Mouse (Mus musculus): Measurements from ENCODE around the gene Bysl. TPM values are rescaled to one million over a fixed set of nuclear protein-coding genes. Genes with fewer than 3 reads are reported as not detected.
"Not testable (repeated sequence)": the region's sequence is repeated elsewhere in the genome, so short reads cannot be mapped to it uniquely, and the experiment has no call there.

Bysl gene
- polyA plus RNA-seq, 1 experiment from 2014 or later: 30.8 TPM

GRCm38 (mm10) chr17:47625088-47625487, 13.8 kb upstream of the Bysl start:
- H3K27me3 ChIP-seq (ENCODE audit: control insufficient read depth, insufficient read depth, low read length): no peaks in the 10 kb centered on the region
- ATAC-seq (ENCODE audit: low FRiP score): no peak
- H3K27ac ChIP-seq (ENCODE audit: low read depth, low read length): no peak overlapping the region
- H3K9ac ChIP-seq (ENCODE audit: low read depth, low read length): no peak overlapping the region
- no peaks in the 10 kb centered on the region for H3K9me3 ChIP-seq (ENCODE audit: control insufficient read depth, low read length)
- H3K4me2 ChIP-seq (replicated peaks; ENCODE audit: low read depth, low read length): no peak overlapping the region
- no peak for DNase-seq (ENCODE audit: low spot score)
- no peak overlapping the region for H3K4me3 ChIP-seq (ENCODE audit: low read depth, low read length)
- H3K4me1 ChIP-seq (replicated peaks; ENCODE audit: control insufficient read depth, insufficient read depth, low read length): no peaks in the 10 kb centered on the region
- peaks cover 11% of the 10 kb centered on the region; the same call in 1 of the 2 replicates for H3K36me3 ChIP-seq (ENCODE audit: control insufficient read depth, insufficient read depth, low read length)
- WGBS: 98% methylated on average over 2 of the region's 2 CpGs

DNA sequence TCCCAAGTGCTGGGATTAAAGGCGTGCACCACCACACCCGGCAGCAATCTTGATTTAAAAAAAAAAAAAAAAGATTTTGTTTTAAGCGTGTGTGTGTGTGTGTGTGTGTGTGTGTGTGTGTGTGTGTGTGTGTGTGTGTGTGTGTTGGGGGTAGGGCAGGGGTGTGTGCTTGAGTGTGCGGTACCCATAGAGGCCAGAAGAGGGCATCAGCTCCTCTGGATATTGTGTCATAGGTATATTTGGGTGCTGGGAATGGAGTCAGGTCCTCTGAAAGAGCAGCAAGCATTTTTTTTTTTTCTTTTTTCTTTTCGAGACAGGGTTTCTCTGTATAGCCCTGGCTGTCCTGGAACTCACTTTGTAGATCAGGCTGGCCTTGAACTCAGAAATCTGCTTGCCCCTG, 13.3 kb upstream of the Bysl start:
- ATAC-seq (ENCODE audit: low FRiP score); H3K27ac ChIP-seq (ENCODE audit: low read depth, low read length); H3K9ac ChIP-seq (ENCODE audit: low read depth, low read length); H3K4me2 ChIP-seq (replicated peaks; ENCODE audit: low read depth, low read length); H3K27me3 ChIP-seq (ENCODE audit: control insufficient read depth, insufficient read depth, low read length); H3K4me3 ChIP-seq (ENCODE audit: low read depth, low read length); H3K9me3 ChIP-seq (ENCODE audit: control insufficient read depth, low read length); DNase-seq (ENCODE audit: low spot score); H3K4me1 ChIP-seq (replicated peaks; ENCODE audit: control insufficient read depth, insufficient read depth, low read length): not testable (repeated sequence)
- 99% methylated on average over 4 of the region's 5 CpGs for WGBS
- H3K36me3 ChIP-seq (ENCODE audit: control insufficient read depth, insufficient read depth, low read length): peaks cover 11% of the 10 kb centered on the region; the same call in 1 of the 2 replicates

- WGBS: 95% methylated on average over 14 of the region's 14 CpGs
- Histone ChIP-seq H3K4me1 (replicated peaks; ENCODE audit: control insufficient read depth, insufficient read depth, low read length) (no peaks in the 10 kb centered on the region), H3K27ac (ENCODE audit: low read depth, low read length) (no peak overlapping the region), H3K4me3 (ENCODE audit: low read depth, low read length) (no peak overlapping the region), H3K9ac (ENCODE audit: low read depth, low read length) (no peak overlapping the region), H3K36me3 (ENCODE audit: control insufficient read depth, insufficient read depth, low read length) (peaks cover 12% of the 10 kb centered on the region; the same call in 1 of the 2 replicates), H3K27me3 (ENCODE audit: control insufficient read depth, insufficient read depth, low read length) (no peaks in the 10 kb centered on the region), H3K4me2 (replicated peaks; ENCODE audit: low read depth, low read length) (no peak overlapping the region), H3K9me3 (ENCODE audit: control insufficient read depth, low read length) (no peaks in the 10 kb centered on the region)
- no peak for ATAC-seq (ENCODE audit: low FRiP score)
- DNase-seq (ENCODE audit: low spot score): no peak
Measured at GRCm38 (mm10) chr17:47622912-47623554, 11.7 kb upstream of the Bysl start.

DNA sequence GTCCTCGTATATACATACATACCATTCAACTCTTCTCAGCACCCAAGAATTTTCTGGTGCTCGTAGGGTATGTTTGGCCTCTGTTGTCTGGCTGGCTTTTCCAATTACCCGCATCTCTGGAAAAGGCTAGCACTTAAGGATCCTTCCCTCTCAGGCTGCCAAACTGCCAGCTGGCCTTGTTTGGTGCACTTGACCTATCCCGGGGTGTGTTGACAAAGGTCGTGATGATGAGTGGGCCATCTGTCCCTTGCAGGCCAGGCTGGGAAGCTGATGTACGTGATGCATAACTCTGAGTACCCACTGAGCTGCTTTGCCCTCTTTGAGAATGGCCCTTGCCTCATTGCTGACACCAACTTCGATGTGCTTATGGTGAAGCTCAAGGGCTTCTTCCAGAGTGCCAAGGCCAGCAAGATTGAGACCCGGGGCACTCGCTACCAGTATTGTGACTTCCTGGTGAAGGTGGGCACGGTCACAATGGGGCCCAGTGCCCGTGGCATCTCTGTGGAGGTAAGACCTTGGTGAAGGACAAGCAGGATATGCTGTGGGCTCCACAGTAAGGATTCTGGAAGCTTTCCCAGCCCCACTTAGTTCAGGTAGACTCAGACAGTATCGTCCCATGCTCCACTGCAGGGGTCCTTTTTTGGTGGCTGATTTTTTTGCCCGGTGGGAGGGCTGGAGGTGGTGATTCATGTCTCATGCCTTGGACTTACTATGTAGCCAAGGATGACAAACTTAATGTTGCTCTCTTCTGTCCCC, 7.4 kb upstream of the Bysl start:
- Histone ChIP-seq H3K27ac (ENCODE audit: low read depth, low read length) (no peak overlapping the region), H3K4me3 (ENCODE audit: low read depth, low read length) (no peak overlapping the region), H3K36me3 (ENCODE audit: control insufficient read depth, insufficient read depth, low read length) (peaks cover 9% of the 10 kb centered on the region; the same call in 1 of the 2 replicates), H3K9me3 (ENCODE audit: control insufficient read depth, low read length) (no peaks in the 10 kb centered on the region), H3K4me2 (replicated peaks; ENCODE audit: low read depth, low read length) (no peak overlapping the region), H3K4me1 (replicated peaks; ENCODE audit: control insufficient read depth, insufficient read depth, low read length) (no peaks in the 10 kb centered on the region), H3K27me3 (ENCODE audit: control insufficient read depth, insufficient read depth, low read length) (no peaks in the 10 kb centered on the region), H3K9ac (ENCODE audit: low read depth, low read length) (no peak overlapping the region)
- no peak for DNase-seq (ENCODE audit: low spot score)
- WGBS: 87% methylated on average over 13 of the region's 13 CpGs
- ATAC-seq (ENCODE audit: low FRiP score): no peak

GRCm38 (mm10) chr17:47617605-47618307, 6.5 kb upstream of the Bysl start:
- Histone ChIP-seq H3K27me3 (ENCODE audit: control insufficient read depth, insufficient read depth, low read length) (no peaks in the 10 kb centered on the region), H3K27ac (ENCODE audit: low read depth, low read length) (no peak overlapping the region), H3K4me1 (replicated peaks; ENCODE audit: control insufficient read depth, insufficient read depth, low read length) (no peaks in the 10 kb centered on the region), H3K4me2 (replicated peaks; ENCODE audit: low read depth, low read length) (no peak overlapping the region), H3K9ac (ENCODE audit: low read depth, low read length) (no peak overlapping the region), H3K9me3 (ENCODE audit: control insufficient read depth, low read length) (no peaks in the 10 kb centered on the region), H3K36me3 (ENCODE audit: control insufficient read depth, insufficient read depth, low read length) (0 out of 2 replicates have a peak, but pooled peaks cover 2% of the 10 kb centered on the region), H3K4me3 (ENCODE audit: low read depth, low read length) (no peak overlapping the region)
- 93% methylated on average over 9 of the region's 9 CpGs for WGBS
- ATAC-seq (ENCODE audit: low FRiP score): no peak
- DNase-seq (ENCODE audit: low spot score): no peak

GRCm38 (mm10) chr17:47616652-47617051, 5.4 kb upstream of the Bysl start:
- Histone ChIP-seq H3K9ac (ENCODE audit: low read depth, low read length) (no peak overlapping the region), H3K4me1 (replicated peaks; ENCODE audit: control insufficient read depth, insufficient read depth, low read length) (no peaks in the 10 kb centered on the region), H3K27ac (ENCODE audit: low read depth, low read length) (no peak overlapping the region), H3K4me3 (ENCODE audit: low read depth, low read length) (no peak overlapping the region), H3K4me2 (replicated peaks; ENCODE audit: low read depth, low read length) (no peak overlapping the region), H3K36me3 (ENCODE audit: control insufficient read depth, insufficient read depth, low read length) (0 out of 2 replicates have a peak, but pooled peaks cover 2% of the 10 kb centered on the region), H3K9me3 (ENCODE audit: control insufficient read depth, low read length) (no peaks in the 10 kb centered on the region), H3K27me3 (ENCODE audit: control insufficient read depth, insufficient read depth, low read length) (no peaks in the 10 kb centered on the region)
- DNase-seq (ENCODE audit: low spot score): no peak
- ATAC-seq (ENCODE audit: low FRiP score): no peak
- WGBS: 93% methylated on average over 4 of the region's 4 CpGs

DNA sequence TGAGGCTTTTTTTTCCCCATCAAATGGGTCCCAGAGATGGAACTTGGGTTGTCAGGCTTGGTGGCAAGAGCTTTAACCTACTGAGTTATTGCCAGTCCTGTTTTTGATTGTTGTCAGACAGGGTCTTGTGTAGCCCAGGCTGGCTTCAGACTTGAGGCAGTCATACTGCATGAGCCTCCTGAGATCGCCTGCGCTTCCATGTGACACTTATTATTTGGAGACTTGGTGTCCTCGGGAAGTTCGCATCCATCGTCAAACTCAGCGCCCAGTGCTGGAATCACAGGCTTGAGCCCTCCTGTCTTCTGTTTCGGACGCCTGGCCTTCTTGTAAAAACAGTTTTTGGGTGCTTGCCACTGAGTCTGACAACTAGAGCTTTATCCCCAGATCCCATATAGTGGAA, 4.8 kb upstream of the Bysl start:
- H3K9ac ChIP-seq (ENCODE audit: low read depth, low read length): no peak overlapping the region
- WGBS: 90% methylated on average over 8 of the region's 8 CpGs
- DNase-seq (ENCODE audit: low spot score) (no peak), ATAC-seq (ENCODE audit: low FRiP score) (no peak)
- no peak overlapping the region for H3K27ac ChIP-seq (ENCODE audit: low read depth, low read length)
- H3K9me3 ChIP-seq (ENCODE audit: control insufficient read depth, low read length): no peaks in the 10 kb centered on the region
- H3K4me2 ChIP-seq (replicated peaks; ENCODE audit: low read depth, low read length): no peak overlapping the region
- H3K27me3 ChIP-seq (ENCODE audit: control insufficient read depth, insufficient read depth, low read length): no peaks in the 10 kb centered on the region
- no peak overlapping the region for H3K4me3 ChIP-seq (ENCODE audit: low read depth, low read length)
- 0 out of 2 replicates have a peak, but pooled peaks cover 2% of the 10 kb centered on the region for H3K36me3 ChIP-seq (ENCODE audit: control insufficient read depth, insufficient read depth, low read length)
- no peaks in the 10 kb centered on the region for H3K4me1 ChIP-seq (replicated peaks; ENCODE audit: control insufficient read depth, insufficient read depth, low read length)

GRCm38 (mm10) chr17:47614018-47614417, 2.7 kb upstream of the Bysl start:
- Histone ChIP-seq H3K4me3 (ENCODE audit: low read depth, low read length) (no peak overlapping the region), H3K9ac (ENCODE audit: low read depth, low read length) (no peak overlapping the region), H3K9me3 (ENCODE audit: control insufficient read depth, low read length) (no peaks in the 10 kb centered on the region), H3K4me2 (replicated peaks; ENCODE audit: low read depth, low read length) (no peak overlapping the region), H3K27ac (ENCODE audit: low read depth, low read length) (no peak overlapping the region), H3K4me1 (replicated peaks; ENCODE audit: control insufficient read depth, insufficient read depth, low read length) (no peaks in the 10 kb centered on the region), H3K27me3 (ENCODE audit: control insufficient read depth, insufficient read depth, low read length) (no peaks in the 10 kb centered on the region), H3K36me3 (ENCODE audit: control insufficient read depth, insufficient read depth, low read length) (0 out of 2 replicates have a peak, but pooled peaks cover 2% of the 10 kb centered on the region)
- 78% methylated on average over 1 of the region's 1 CpGs for WGBS
- peak; percentile 20 for DNase-seq (ENCODE audit: low spot score)
- no peak for ATAC-seq (ENCODE audit: low FRiP score)
